Mouse (Mus musculus): ENCODE measurements at regions not wholly inside any gene's neighbourhood (a gene's known extent, or its start where the extent isn't known, plus 50 kb on each side); places are given as distances from the start of the nearest gene placed in this dataset.

DNA sequence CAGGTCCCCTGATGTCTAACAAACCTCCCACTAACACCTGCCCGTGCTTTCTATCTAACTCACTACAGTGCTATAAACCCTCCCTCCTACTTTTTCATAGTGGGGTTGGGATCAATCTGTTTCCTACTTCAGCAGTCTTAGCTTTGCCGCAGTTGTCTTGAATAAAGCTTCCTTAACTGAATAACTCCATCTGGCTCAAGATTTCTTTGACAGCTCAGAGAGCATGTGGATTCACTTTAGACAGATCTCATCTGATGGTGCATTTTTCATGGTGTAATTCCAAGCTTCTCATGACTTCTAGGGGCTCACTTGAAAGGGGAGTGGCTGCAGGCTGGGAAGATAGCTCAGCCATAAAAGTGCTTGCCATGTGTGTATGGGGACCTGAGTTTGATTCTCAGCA is 313.2 kb upstream of the Dpyd start:
- no peak for DNase-seq

GRCm38 (mm10) chr3:118275917-118276316 is 286.0 kb upstream of the Dpyd start:
- DNase-seq = no peak

GRCm38 (mm10) chr3:118278274-118278673 is 283.7 kb upstream of the Dpyd start:
- DNase-seq = no peak

GRCm38 (mm10) chr3:118286946-118287345 is 275.0 kb upstream of the Dpyd start:
- DNase-seq = peak; percentile 25 to 28

DNA sequence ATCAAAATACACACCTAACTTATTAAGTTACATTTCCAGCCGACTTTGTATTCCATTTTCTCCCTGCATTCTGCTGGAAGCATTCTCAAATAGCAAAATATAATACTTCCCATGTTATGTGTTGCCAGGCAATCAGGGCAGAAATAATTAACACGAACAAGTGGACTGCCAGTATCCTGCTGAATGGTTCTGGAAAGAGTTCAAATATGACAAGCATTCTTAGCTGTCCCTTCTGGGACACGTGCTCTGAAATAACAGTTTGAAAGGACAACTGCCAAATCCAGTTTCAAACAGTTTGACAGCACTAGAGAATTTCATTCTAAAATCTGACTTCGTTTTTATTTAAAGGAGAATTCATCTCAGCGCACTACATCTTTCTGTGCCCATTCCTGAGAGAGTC is 236.8 kb upstream of the Dpyd start:
- peak; percentile 12 to 22 for DNase-seq

DNA sequence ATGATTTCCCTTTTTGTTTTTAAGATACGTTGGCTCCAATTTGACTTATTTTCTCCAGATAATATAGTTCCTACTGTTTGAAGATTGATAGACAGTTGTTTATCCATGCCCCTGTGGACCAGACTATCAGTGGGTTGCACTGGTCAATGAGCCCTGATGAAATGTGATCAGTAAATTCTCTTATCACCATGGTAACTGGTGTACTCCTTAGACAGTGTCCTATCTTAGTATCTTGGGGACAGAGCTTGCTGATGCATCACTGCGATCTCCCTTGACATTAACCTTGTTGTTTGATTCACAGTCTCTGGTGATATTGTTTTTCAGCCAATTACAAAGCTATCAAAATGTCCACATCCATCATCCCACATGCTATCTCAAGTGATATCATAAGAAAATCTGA is 233.7 kb upstream of the Dpyd start:
- no peak for DNase-seq

GRCm38 (mm10) chr3:118329132-118329674 is 232.7 kb upstream of the Dpyd start:
- no peak for DNase-seq

DNA sequence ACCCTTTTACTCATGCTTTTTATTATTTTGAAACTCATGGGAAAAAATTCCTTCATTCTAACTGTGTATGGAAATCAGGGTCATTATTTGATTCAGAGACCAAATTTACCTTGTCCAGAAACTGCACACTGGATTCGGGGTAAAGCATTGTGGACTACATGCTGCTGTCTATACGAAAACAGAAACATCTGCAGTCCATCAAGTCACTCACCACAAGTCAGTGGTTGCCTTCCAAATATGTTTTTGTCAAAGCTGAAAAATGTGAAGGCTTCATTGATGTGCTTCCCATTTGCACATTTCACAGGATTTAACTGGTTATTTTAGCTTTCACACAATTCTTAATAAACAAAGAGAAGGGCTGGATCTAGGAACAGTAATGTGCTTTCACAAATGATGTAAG is 230.4 kb upstream of the Dpyd start:
- no peak for DNase-seq

DNA sequence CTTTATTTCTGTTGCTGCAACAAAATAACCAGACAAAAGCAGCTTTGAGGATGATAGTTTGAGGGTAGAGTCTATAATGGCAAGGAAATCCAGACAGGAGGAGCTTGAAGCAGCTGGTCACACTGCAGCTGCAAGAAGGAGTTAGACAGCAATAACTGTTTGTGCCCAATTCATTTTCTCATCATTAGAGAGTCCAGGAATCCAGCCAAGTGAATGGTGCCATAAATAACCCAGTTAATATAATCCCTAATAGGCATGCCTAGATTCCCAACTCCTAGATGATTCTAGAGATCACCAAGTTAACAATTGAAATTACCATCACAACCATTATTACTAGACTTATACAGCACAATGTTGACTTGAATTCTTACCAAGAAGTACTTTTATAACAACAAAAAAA is 223.2 kb upstream of the Dpyd start:
- DNase-seq = peak in 1 of 2 experiments; percentile 7

DNA sequence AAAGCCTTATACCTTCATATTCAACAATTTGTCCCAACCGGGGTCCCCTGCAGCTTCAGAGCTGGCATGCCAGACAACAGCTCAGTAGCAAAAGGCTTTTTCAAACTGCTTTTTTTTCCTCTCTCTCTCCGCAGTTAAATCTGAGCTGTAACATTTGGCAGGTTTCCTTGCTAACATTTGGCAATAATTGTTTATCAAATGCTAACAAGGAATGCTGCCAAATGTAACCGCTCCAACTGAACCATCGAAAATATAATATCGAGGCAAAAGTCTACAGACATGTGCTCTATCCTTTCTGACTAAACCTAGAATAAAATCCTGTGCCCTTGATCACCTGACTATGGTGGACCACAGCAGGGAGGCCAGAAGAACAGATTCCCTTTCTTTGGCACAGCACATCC is 200.2 kb upstream of the Dpyd start:
- no peak for DNase-seq
